Mouse (Mus musculus) liver, adult (tissue): Measurements from ENCODE around the gene Eif5b.

ENCODE experiments used
- GATA4 ChIP-seq: IDR thresholded peaks from 2 replicates; pipeline ENCODE4 v1.6.1; 2014; ENCODE audit warnings: mild to moderate bottlenecking, low read length; ENCODE audit not compliant: insufficient replicate concordance

The Eif5b gene

GRCm38 (mm10) chr1:38055176-38055575, 57.4 kb downstream of the Eif5b start:
- no peak for TF ChIP-seq GATA4

GRCm38 (mm10) chr1:38058417-38058816, 60.6 kb downstream of the Eif5b start:
- TF ChIP-seq GATA4, result no peak

- TF ChIP-seq GATA4, result no peak
Observed at GRCm38 (mm10) chr1:38067276-38067675, 69.5 kb downstream of the Eif5b start.

- TF ChIP-seq GATA4, result no peak
Observed at GRCm38 (mm10) chr1:38071326-38071725, 73.5 kb downstream of the Eif5b start.

- no peak for TF ChIP-seq GATA4
Observed at GRCm38 (mm10) chr1:38081316-38081715, 83.5 kb downstream of the Eif5b start.

GRCm38 (mm10) chr1:38103214-38103613, 105.4 kb downstream of the Eif5b start:
- no peak for TF ChIP-seq GATA4

GRCm38 (mm10) chr1:38103813-38104212, 106.0 kb downstream of the Eif5b start:
- no peak for TF ChIP-seq GATA4
